Mouse (Mus musculus) NIH3T3 (cell line): ENCODE measurements around the gene Gm28230.

Experiments used
- DNase-seq: peaks from one replicate; pipeline ENCODE4 v3.0.0-alpha.2; 2012; ENCODE audit warnings: low read depth

Gene Gm28230

DNA sequence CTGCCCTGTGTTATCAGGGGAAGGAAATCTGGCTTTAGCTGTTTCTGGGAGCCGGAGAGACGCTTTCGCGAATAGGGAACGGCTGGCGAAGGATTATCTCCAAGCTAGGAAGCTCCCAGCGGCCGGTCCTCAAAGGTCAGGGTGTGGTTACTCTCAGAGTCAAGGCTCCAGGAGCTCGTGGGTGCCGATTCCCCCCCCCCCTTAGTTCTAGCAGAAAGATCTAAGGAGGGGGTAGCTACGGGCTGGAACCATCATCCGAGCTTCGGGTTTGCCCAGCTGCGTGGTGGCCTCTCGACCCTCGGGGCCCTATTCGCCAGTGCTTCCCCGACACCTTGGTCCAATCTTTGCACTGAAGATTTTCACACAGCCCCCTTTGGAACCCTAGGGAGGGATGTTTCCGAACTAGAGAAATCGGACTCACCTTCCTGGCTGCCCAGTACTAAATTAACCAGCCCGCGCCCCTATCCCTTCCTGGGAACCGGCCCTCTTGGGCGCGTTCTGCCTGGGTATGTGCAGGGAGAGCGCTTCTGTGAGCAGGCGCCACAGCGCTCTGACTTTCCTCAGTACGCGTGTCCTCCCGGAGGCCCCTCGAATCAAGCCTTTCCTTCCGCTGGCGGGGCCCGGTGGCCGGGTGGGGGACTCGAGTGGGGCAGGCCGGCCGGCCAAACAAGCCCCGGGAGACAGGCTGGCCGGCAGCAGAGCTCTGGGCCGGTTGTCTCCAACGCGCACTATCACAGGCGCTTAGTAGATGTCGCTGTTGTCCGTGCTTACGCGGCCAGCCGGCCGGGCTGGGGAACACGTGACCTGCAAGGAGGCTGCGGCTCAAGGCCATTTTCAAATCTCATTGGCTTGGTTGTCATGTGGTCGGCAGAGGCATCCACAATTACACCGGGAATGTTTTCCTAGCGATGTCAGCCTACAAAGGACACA lies 35.2 kb upstream of the Gm28230 start, which contains the start of gene Hoxd10:
Hoxd10 (plus strand) TSS at position 903 of the 930 bp plus-strand sequence.
- DNase-seq = no peak

DNA sequence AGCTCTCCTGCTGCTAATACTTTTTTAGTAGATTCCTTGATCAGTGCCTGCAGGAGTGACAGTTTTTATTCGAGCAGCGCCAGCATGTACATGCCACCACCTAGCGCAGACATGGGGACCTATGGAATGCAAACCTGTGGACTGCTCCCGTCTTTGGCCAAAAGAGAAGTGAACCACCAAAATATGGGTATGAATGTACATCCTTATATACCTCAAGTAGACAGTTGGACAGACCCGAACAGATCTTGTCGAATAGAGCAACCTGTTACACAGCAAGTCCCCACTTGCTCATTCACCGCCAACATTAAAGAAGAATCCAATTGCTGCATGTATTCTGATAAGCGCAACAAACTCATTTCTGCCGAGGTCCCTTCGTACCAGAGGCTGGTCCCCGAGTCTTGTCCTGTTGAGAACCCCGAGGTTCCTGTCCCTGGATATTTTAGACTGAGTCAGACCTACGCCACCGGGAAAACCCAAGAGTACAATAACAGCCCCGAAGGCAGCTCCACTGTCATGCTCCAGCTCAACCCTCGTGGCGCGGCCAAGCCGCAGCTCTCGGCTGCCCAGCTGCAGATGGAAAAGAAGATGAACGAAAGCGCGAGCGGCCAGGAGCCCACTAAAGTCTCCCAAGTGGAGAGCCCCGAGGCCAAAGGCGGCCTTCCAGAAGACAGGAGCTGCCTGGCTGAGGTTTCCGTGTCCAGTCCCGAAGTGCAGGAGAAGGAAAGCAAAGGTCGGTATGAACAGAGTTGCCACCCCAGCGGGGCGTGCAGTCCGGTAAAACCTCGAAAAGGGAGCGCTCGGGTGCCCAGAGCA lies 34.3 kb upstream of the Gm28230 start:
- DNase-seq = peak; percentile 22

DNA sequence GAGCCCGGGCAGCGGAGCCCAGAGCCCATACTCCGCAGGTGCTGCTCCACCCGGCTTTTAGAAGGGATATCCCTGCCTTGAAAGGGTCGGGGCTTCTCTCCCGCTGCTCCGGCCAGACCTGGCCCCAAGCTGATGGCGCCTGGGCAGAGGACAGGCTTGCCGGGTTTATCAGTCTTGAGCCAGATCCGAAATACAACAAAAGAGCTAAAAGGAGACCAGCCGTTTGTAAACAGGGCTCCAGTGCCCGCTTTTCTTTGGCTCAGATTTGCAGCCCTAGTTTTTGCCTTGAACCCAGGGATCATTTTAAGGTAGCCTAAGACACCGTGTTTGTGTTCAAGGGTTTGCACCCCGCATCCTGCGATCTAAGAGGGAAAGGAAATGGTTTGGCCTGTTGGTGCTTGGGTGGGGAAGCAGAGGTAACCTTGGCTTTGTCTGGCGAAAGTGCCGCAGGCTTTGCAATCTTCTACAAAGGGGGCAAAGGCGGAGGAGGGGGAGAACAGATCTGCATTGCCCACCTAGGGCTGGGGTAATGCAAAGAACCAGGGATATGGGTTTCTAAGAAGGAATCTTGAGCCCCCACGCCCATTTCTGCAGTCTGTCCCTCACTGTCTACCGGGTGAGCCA lies 33.6 kb upstream of the Gm28230 start:
- no peak for DNase-seq

DNA sequence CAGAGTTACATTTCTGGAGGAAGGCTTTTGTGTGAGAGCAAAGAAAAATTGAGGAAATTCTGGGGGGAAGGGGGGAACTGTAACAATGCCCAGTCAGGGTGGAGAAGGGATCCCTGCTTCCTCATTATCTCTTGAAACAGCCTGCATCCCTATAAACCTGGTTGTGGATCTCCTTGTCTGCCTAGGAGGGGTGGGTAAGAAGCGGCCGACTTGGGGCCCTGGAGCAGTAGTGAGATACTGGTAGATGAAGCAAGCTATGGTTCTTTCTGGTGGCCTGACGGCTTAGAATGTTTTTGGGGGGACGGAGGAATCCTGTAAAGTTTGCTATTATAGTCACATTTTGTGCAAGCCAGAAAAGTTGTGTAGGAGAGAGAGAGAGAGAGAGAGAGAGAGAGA lies 33.1 kb upstream of the Gm28230 start:
- no peak for DNase-seq

DNA sequence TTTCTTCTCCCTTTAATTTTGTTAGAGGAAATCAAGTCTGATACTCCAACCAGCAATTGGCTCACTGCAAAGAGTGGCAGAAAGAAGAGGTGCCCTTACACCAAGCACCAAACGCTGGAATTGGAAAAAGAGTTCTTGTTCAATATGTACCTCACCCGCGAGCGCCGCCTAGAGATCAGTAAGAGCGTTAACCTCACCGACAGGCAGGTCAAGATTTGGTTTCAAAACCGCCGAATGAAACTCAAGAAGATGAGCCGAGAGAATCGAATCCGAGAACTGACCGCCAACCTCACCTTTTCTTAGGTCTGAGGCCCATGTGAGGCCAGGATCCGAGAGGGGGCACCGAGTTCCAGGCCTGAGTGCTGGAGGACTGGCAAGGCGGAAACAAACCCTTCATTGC lies 32.5 kb upstream of the Gm28230 start:
- DNase-seq = peak; percentile 57

DNA sequence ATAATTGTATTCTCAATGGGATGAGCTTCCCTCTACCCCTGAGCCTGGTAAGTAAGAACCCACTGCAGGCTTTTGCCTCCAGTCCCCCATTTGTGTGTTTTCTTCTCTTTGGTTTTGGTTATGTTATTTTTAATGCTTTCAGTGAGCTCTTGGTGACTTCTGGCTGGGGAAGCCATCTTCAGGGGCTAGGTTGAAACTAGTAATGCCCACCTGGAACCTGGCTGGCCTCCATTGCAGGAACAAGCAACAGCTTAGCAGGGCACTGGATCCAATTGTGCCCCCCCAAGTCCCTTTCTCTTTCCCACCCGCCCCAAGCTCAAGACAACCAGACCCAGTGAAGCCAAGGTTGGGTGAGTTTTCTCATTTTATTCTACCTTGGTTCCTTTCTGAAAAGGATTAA lies 31.1 kb upstream of the Gm28230 start:
- no peak for DNase-seq

DNA sequence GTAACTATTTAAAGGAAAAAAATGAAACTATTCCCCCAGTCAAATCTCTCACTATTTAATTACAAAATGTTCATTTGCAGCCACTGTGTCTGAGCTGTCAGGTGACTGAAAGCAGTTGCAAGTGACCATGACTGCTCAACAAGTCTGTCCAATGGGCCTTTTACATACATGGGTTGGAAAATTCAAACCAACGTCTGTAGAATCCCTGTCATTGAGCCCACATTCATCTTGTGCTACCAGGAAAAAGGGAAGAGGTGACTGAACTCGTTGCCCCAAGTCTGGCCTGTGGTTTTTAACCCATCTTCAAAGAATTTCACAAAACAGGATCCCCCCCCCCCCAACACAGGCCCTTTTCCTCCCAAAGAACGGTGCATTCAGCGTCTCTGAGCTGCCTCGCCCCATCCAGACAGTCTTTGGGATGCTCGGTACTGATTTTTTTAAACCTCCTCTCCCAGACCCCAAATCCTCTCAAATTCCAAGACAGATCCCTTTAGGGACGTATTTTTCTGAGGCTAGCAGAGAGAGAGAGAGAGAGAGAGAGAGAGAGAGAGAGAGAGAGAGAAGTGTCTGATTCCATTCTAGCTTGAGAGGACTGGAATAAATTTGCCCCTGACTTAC lies 30.6 kb upstream of the Gm28230 start:
- no peak for DNase-seq

DNA sequence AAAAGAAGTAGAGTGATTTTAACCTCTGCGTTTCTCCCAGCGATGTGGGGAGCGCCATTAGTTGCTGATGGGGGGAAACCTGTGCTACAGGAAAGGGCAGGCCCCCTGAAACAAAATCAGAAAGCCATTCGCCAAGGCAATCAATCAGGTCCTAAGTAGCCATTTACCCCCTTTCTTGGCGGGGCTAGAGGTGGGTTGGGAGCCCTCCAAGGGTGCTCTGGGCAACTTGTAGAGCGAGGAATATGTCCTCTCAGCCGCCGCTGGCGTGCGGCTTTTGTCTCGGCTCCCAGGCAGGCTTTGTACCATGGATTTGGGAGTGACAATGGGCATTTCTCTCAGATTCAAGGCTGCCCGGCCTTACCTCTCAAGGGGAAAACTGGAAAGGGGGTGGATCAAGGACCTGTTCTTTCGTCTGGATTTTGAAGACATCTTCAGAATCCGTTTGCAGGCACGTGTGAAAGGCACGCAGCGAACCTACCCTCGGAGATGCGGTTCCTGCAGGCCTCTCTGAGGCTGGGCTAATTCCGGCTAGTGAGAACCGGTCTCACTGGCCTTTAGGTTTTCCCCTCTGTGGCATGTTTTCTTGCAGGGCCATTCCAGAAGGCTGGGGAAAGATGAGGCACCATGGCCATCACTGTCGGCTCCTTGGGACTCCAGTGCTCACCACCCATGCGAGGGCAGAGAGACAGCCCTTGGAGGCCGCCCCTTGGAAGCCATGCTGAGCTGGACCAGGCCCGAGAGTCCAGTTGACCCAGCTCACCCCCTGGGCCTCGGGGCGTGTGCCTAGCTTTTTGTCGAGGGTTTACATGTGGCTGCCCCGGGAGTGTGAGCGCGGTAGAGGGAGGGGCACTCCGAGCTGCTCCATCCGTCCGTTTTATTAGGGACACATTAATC lies 29.8 kb upstream of the Gm28230 start:
- DNase-seq = no peak

DNA sequence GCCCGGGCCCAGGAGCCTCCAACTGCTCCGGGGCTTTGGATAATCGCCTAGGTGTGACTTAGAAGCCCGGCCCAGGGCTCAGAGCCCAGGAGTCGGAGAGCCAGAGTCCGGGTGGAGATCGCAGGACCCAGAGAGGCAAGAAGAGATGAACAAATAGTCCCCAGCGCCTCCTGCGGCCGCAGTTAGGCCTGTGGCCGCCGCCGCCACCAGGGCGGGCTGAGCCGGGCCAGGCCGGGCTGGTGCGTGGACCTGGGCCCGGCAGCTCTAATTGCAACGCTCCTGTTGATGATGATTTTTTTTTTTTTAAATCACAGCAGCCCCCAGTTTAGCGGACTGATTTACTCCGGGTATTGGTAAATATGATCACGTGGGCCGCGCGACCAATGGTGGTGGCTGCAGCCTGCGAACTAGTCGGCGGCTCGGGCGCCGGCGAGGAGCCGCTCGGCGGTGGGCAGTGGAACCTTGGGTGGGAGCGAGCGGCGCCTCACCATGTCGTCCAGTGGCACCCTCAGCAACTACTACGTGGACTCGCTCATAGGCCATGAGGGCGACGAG lies 28.9 kb upstream of the Gm28230 start, which contains the start of gene Hoxd9:
Hoxd9 (plus strand) TSS at position 161 of the 555 bp plus-strand sequence.
- DNase-seq = peak; percentile 88

DNA sequence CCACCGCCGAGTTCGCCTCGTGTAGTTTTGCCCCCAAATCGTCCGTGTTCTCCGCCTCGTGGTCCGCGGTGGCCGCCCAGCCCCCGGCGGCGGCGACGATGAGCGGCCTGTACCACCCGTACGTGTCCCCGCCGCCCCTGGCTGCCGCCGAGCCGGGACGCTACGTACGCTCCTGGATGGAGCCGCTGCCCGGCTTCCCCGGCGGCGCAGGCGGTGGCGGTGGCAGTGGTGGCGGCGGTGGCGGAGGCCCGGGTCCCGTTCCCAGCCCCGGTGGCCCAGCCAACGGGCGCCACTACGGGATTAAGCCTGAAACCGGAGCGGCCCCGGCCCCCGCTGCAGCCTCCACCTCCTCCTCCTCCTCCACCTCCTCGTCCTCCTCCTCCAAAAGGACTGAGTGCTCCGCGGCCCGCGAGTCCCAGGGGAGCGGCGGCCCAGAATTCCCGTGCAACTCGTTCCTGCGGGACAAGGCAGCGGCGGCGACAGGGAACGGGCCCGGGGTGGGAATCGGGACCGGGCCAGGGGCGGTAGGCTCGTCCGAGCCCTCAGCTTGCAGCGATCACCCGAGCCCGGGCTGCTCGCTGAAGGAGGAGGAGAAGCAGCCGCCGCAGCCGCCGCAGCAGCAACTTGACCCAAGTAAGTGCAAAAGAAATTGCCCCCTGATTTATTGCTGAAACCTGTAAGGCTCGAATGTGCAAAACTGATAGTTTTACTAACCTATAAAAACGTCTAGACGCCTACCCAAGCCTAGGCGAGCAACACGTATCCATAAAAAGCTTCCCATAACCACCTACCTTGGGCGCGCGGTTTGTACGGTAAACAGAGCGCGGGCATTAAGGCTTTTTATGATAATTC lies 28.1 kb upstream of the Gm28230 start:
- DNase-seq = peak; percentile 61

DNA sequence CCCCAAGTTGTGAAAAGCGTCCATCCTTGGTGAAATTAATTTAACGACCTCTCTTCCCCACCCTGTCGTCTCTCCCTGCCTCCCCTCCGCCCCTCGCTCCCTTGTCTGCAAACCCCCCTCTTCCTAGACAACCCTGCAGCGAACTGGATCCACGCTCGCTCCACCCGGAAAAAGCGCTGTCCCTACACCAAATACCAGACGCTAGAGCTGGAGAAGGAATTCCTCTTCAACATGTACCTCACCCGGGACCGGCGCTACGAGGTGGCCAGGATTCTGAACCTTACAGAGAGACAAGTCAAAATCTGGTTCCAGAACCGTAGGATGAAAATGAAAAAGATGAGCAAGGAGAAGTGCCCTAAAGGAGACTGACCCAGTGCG lies 27.5 kb upstream of the Gm28230 start:
- no peak for DNase-seq

DNA sequence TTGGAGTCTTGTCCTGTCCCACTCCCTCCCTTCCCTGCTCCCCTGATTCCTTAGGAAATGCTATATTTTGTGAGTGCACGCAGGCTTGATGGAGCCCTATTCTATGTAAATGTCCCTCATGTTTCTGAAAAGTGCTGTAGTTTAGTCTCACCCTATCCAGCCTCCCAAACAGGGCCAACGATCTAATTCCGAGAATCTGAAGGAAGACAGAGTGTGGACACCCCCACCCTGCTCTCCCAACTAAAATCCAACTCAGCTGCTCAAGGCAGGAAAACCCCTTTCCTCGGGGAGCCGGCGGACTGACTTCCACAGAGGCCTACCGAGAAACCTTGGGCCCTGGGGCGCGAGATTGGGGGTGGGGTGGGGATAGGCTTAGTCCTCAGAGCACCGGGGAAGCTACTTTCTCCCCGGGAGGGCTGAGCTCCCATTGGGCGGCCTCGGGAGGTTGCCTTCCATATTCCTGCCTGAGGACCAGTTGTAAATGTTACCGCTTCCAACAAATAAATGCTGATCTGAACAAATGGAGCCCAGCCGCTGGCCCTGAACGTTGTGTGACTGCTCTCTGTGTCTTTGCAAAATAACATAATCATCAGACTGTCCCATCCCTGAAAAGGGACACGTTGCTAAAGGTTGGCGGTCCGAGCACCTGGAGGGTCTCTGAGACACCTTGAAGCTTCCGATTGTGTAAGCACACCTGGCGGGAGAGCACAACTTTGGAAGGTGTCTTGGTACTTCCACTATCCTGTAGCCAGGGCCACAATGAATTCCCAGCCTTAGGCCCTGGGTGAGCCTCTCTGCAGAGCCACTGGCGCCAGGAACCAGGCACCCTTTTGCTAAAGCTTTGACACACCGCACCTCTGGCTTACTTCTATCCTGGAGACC lies 26.6 kb upstream of the Gm28230 start:
- no peak for DNase-seq

DNA sequence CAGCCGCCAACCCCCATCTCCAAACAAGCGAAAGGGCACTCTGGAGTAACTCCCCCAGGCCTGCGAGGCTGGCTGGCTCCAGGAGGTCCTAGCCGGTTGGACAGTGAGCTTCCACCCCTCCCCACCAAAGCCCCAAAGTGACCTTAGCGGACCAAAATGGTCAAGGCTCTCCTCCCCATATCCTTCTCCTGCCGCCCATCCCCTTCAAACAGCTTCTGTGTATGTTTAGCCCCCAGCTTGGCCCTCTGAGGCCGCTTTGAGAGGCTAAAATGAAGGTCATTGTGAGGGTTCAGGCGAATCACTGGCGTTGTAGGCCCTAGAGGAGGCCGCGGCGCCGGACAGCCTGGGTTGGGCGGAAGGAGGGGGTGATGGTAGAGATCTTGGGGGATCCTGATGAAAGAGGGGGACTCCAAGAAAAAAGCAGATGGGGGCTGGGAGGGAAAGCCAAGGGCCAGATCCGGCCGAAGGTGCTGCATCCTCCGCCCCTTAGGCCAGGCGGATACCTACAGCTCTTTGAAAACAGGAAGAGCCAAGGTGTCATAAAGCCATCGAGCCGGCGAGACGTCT lies 25.9 kb upstream of the Gm28230 start:
- DNase-seq = no peak

DNA sequence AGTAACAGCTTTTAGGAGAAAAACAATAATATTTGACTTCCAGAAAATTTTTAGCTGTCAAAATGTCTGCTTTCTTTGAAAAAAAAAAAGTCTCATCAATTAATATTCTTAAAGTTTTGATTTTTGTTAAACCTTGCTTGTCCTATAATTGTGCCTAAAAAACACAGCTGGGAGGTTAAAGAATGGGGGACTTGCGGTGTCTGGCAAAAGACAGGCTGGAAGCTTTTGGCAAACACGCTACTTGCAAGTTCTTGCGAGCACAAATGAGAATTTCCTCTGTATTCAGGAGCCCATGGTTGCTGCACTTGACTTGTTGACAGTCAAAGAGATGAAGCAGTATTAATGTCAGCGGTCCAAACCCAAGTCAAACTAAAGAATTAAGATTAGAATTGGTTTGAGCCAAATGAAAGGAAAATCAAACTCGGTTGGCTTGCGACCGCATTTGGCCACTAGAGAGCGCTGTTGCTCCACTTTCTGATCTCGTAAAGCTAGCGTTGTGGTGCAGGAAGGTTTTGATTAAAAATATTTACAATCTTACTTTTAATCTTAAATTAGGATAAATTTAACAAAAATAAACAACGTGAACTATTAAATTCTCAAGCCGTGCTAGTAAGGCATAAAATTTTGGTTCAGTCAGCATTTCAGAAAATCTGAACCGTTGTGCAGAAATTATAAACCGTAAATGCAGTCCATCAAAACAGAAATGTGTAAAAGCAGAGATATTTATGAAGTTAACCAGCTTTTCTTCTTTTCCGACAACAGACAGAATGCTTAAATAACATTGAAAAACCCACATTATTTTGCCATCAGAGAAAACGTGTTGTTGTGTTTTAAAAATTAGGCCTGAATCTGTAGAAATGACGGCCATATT lies 24.3 kb upstream of the Gm28230 start:
- peak; percentile 89 for DNase-seq

DNA sequence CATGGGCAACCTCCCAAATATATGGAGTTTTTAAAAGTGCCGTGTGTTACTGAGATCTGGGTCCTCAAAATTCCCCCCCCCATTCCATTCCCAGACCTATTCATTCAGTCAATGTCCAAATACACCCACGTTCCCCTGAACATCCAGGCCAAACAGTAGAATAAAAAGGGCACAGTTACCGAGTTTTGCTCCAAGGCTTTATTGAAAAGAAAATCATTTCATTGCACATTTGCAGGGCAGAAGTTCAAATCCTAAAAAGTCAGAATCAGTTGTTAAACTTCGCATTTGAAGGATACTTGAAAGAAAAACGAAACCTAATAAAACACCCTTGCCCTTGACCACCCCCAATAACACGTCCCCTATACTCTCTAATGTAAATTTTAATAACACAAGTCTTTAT lies 23.7 kb upstream of the Gm28230 start:
- DNase-seq = no peak

DNA sequence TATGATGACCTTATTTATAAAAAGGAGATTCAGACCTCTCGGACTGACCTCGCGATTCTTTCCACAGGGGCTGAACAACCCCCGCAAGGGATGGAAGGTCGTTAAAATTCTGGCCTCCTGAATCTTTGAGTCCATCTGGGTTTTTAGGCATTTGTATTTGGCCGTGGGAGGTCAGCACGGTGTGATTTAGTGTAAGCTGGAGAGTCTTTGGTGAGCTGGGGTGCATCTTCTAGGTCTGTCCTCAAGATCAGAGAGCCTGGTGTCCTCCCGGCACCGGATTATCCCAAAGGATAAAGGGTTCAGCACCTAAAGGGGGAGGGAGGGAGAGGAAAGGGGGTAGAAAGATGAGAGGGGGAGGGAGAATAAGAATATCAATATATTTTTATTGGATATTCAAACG lies 23.2 kb upstream of the Gm28230 start:
- no peak for DNase-seq

DNA sequence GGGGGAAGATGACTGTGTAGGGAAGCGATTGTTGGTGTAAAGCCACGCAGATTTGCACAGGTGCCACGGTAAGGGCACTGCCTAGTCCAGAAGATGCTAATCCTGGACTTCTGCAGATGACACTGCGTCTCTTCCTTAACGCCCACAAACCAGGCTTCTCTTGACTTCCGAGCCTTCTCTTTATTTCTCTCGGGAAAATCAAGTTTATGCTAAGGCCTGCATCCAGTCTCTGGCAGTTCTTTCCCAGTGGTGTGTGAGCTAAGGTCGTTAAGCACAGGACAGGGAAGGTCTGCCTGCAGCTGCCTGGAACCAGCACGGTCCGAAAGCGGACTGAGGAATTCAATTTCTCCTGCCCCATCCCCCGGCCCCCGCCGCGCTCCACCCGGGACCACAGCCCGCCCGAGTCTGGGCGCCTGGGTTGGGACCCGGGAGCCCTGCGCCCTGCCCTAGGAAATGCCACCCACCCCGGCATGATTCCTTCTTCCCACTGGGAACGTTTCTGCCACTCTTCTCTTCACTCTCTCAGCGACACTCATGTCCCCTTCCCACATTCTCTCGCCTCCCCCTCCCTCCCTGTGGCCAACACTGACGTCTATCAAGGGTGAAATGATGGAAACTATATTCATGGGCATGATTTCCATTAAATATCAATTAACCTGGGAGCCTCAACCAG lies 22.7 kb upstream of the Gm28230 start:
- no peak for DNase-seq
